Mouse (Mus musculus): ENCODE measurements around the gene Rxrg. TPM values are rescaled to one million over a fixed set of nuclear protein-coding genes. Genes with fewer than 3 reads are reported as not detected.

Gene Rxrg
- total and polyA plus RNA-seq, 2 experiments from 2014 or later, result 3.0 to 4.7 TPM

- Histone ChIP-seq H3K4me2 (ENCODE audit: low read depth, low read length) (no peak overlapping the region), H3K9me3 (replicated peaks; ENCODE audit: control insufficient read depth, low read length) (no peaks in the 10 kb centered on the region), H3K27me3 (ENCODE audit: control insufficient read depth, insufficient read depth, low read length) (no peaks in the 10 kb centered on the region), H3K4me3 (ENCODE audit: low read depth, low read length) (no peak overlapping the region), H3K36me3 (replicated peaks; ENCODE audit: control insufficient read depth, insufficient read depth, low read length) (no peaks in the 10 kb centered on the region), H3K4me1 (ENCODE audit: control insufficient read depth, insufficient read depth) (no peaks in the 10 kb centered on the region), H3K9ac (replicated peaks; ENCODE audit: low read depth, low read length) (no peak overlapping the region), H3K27ac (ENCODE audit: low read depth) (no peak overlapping the region)
- ATAC-seq (ENCODE audit: insufficient read depth, low read depth), result no peak
- DNase-seq (ENCODE audit: low spot score), result no peak
- WGBS, result 60% methylated on average over 3 of the region's 3 CpGs
- no peak for TF ChIP-seq EP300 (IDR thresholded peaks at IDR 0.05; ENCODE audit: low read depth)
- TF ChIP-seq CTCF (IDR thresholded peaks at IDR 0.05; ENCODE audit: low read depth), result no peak
These were observed 26.9 kb downstream of the Rxrg start for GRCm38 (mm10) chr1:167625098-167625497.

- DNase-seq (ENCODE audit: low spot score) (no peak), ATAC-seq (ENCODE audit: insufficient read depth, low read depth) (no peak)
- no peaks in the 10 kb centered on the region for H3K4me1 ChIP-seq (ENCODE audit: control insufficient read depth, insufficient read depth)
- no peak overlapping the region for H3K4me2 ChIP-seq (ENCODE audit: low read depth, low read length)
- H3K9ac ChIP-seq (replicated peaks; ENCODE audit: low read depth, low read length), result no peak overlapping the region
- no peaks in the 10 kb centered on the region for H3K27me3 ChIP-seq (ENCODE audit: control insufficient read depth, insufficient read depth, low read length)
- no peaks in the 10 kb centered on the region for H3K9me3 ChIP-seq (replicated peaks; ENCODE audit: control insufficient read depth, low read length)
- TF ChIP-seq EP300 (IDR thresholded peaks at IDR 0.05; ENCODE audit: low read depth) (no peak), CTCF (IDR thresholded peaks at IDR 0.05; ENCODE audit: low read depth) (no peak)
- no peaks in the 10 kb centered on the region for H3K36me3 ChIP-seq (replicated peaks; ENCODE audit: control insufficient read depth, insufficient read depth, low read length)
- H3K27ac ChIP-seq (ENCODE audit: low read depth), result no peak overlapping the region
- no peak overlapping the region for H3K4me3 ChIP-seq (ENCODE audit: low read depth, low read length)
- WGBS, result 38% methylated on average over 6 of the region's 6 CpGs
These were observed 33.6 kb downstream of the Rxrg start for GRCm38 (mm10) chr1:167631765-167632164.

GRCm38 (mm10) chr1:167635702-167636101 is 37.5 kb downstream of the Rxrg start:
- Histone ChIP-seq H3K9me3 (replicated peaks; ENCODE audit: control insufficient read depth, low read length) (no peaks in the 10 kb centered on the region), H3K27ac (ENCODE audit: low read depth) (no peak overlapping the region), H3K4me3 (ENCODE audit: low read depth, low read length) (no peak overlapping the region), H3K9ac (replicated peaks; ENCODE audit: low read depth, low read length) (no peak overlapping the region), H3K4me2 (ENCODE audit: low read depth, low read length) (no peak overlapping the region), H3K27me3 (ENCODE audit: control insufficient read depth, insufficient read depth, low read length) (no peaks in the 10 kb centered on the region), H3K36me3 (replicated peaks; ENCODE audit: control insufficient read depth, insufficient read depth, low read length) (no peaks in the 10 kb centered on the region), H3K4me1 (ENCODE audit: control insufficient read depth, insufficient read depth) (no peaks in the 10 kb centered on the region)
- ATAC-seq (ENCODE audit: insufficient read depth, low read depth) (no peak), DNase-seq (ENCODE audit: low spot score) (no peak)
- no peak for TF ChIP-seq EP300 (IDR thresholded peaks at IDR 0.05; ENCODE audit: low read depth)
- no peak for TF ChIP-seq CTCF (IDR thresholded peaks at IDR 0.05; ENCODE audit: low read depth)
- WGBS, result 56% methylated on average over 12 of the region's 12 CpGs

- 14% methylated on average over 3 of the region's 3 CpGs for WGBS
- DNase-seq (ENCODE audit: low spot score) (peak; percentile 38), ATAC-seq (ENCODE audit: insufficient read depth, low read depth) (peak; percentile 30; the same call in 1 of the 2 replicates)
- TF ChIP-seq CTCF (IDR thresholded peaks at IDR 0.05; ENCODE audit: low read depth), result peak; percentile 98
- no peak for TF ChIP-seq EP300 (IDR thresholded peaks at IDR 0.05; ENCODE audit: low read depth)
- H3K27ac ChIP-seq (ENCODE audit: low read depth), result no peak overlapping the region
- no peak overlapping the region for H3K4me2 ChIP-seq (ENCODE audit: low read depth, low read length)
- no peak overlapping the region for H3K9ac ChIP-seq (replicated peaks; ENCODE audit: low read depth, low read length)
- no peaks in the 10 kb centered on the region for H3K4me1 ChIP-seq (ENCODE audit: control insufficient read depth, insufficient read depth)
- no peak overlapping the region for H3K4me3 ChIP-seq (ENCODE audit: low read depth, low read length)
- no peaks in the 10 kb centered on the region for H3K9me3 ChIP-seq (replicated peaks; ENCODE audit: control insufficient read depth, low read length)
- 0 out of 2 replicates have a peak, but pooled peaks cover 3% of the 10 kb centered on the region for H3K27me3 ChIP-seq (ENCODE audit: control insufficient read depth, insufficient read depth, low read length)
- H3K36me3 ChIP-seq (replicated peaks; ENCODE audit: control insufficient read depth, insufficient read depth, low read length), result no peaks in the 10 kb centered on the region
These were observed 38.8 kb downstream of the Rxrg start for GRCm38 (mm10) chr1:167636948-167637347.

GRCm38 (mm10) chr1:167638053-167638452 is 39.9 kb downstream of the Rxrg start:
- Histone ChIP-seq H3K9me3 (replicated peaks; ENCODE audit: control insufficient read depth, low read length) (no peaks in the 10 kb centered on the region), H3K9ac (replicated peaks; ENCODE audit: low read depth, low read length) (no peak overlapping the region), H3K27ac (ENCODE audit: low read depth) (no peak overlapping the region), H3K27me3 (ENCODE audit: control insufficient read depth, insufficient read depth, low read length) (0 out of 2 replicates have a peak, but pooled peaks cover 6% of the 10 kb centered on the region), H3K4me1 (ENCODE audit: control insufficient read depth, insufficient read depth) (no peaks in the 10 kb centered on the region), H3K4me3 (ENCODE audit: low read depth, low read length) (no peak overlapping the region), H3K36me3 (replicated peaks; ENCODE audit: control insufficient read depth, insufficient read depth, low read length) (no peaks in the 10 kb centered on the region), H3K4me2 (ENCODE audit: low read depth, low read length) (no peak overlapping the region)
- TF ChIP-seq EP300 (IDR thresholded peaks at IDR 0.05; ENCODE audit: low read depth) (no peak), CTCF (IDR thresholded peaks at IDR 0.05; ENCODE audit: low read depth) (peak; percentile 56)
- 22% methylated on average over 13 of the region's 13 CpGs for WGBS
- ATAC-seq (ENCODE audit: insufficient read depth, low read depth) (peak; percentile 44; the same call in 1 of the 2 replicates), DNase-seq (ENCODE audit: low spot score) (peak; percentile 25)

GRCm38 (mm10) chr1:167638901-167639300 is 40.7 kb downstream of the Rxrg start:
- no peak overlapping the region for H3K4me3 ChIP-seq (ENCODE audit: low read depth, low read length)
- H3K27me3 ChIP-seq (ENCODE audit: control insufficient read depth, insufficient read depth, low read length), result peaks cover 13% of the 10 kb centered on the region
- H3K27ac ChIP-seq (ENCODE audit: low read depth), result no peak overlapping the region
- no peaks in the 10 kb centered on the region for H3K4me1 ChIP-seq (ENCODE audit: control insufficient read depth, insufficient read depth)
- DNase-seq (ENCODE audit: low spot score), result no peak
- ATAC-seq (ENCODE audit: insufficient read depth, low read depth), result no peak
- TF ChIP-seq EP300 (IDR thresholded peaks at IDR 0.05; ENCODE audit: low read depth), result no peak
- no peak for TF ChIP-seq CTCF (IDR thresholded peaks at IDR 0.05; ENCODE audit: low read depth)
- no peak overlapping the region for H3K4me2 ChIP-seq (ENCODE audit: low read depth, low read length)
- no peak overlapping the region for H3K9ac ChIP-seq (replicated peaks; ENCODE audit: low read depth, low read length)
- H3K36me3 ChIP-seq (replicated peaks; ENCODE audit: control insufficient read depth, insufficient read depth, low read length), result no peaks in the 10 kb centered on the region
- no peaks in the 10 kb centered on the region for H3K9me3 ChIP-seq (replicated peaks; ENCODE audit: control insufficient read depth, low read length)
- 57% methylated on average over 9 of the region's 9 CpGs for whole genome bisulfite sequencing

Data from heart, postnatal 0 days (tissue).